8 mouse cellular contexts compared by ENCODE assay signal in the genomic region with DNA sequence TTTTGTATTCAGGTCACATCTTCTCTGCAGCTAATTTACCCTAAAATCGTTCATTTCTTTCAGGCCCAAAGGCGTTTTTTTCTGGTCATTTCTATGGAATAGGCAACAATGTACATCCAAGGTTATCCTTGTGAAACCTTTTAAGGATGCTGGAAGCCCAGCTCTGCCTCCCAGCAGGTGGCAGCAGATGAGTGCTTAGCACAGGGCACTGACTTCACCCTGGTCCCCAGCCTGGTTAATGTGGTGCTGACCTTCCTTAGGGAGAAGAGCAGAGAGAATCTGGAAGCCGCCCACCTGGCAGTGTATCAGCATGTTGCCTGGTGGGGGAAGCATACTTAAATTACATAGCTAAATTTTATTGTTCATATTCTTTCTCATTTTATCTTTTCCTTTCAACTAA. TPM values are rescaled to one million over a fixed set of nuclear protein-coding genes. Genes with fewer than 3 reads are reported as not detected.
DNase-seq lines count a peak whose midpoint lies in the region; ATAC-seq and TF ChIP-seq lines count a peak whose summit lies in the region.

No protein-coding gene starts in this region.

- H3K9me3 ChIP-seq in hindbrain, embryonic 14.5 days (ENCODE audit: control insufficient read depth, low read length), result no peaks in the 10 kb centered on the region
- no peaks in the 10 kb centered on the region for H3K9me3 ChIP-seq in hindbrain, embryonic 13.5 days
- H3K9me3 ChIP-seq in embryonic facial prominence, embryonic 10.5 days, result no peaks in the 10 kb centered on the region
- no peaks in the 10 kb centered on the region for H3K9me3 ChIP-seq in hindbrain, postnatal 0 days (ENCODE audit: low read length)

- no peak overlapping the region for H3K9ac ChIP-seq in hindbrain, embryonic 14.5 days
- no peak overlapping the region for H3K9ac ChIP-seq in hindbrain, embryonic 13.5 days
- H3K9ac ChIP-seq in hindbrain, postnatal 0 days (replicated peaks; ENCODE audit: low read length), result no peak overlapping the region

- peak; percentile 72 for DNase-seq in hindbrain, embryonic 14.5 days (ENCODE audit: low spot score)
- DNase-seq in adrenal gland, adult 18-20 months (ENCODE audit: low spot score in 2 of 2), result peak; percentile 61 to 67
- DNase-seq in embryonic facial prominence, embryonic 10.5 days (ENCODE audit: low spot score), result peak; percentile 66
- peak; percentile 85 for DNase-seq in hindbrain, postnatal 0 days (ENCODE audit: low spot score)
- peak; percentile 70 for DNase-seq in left cerebral cortex, postnatal 4 days
- peak; percentile 77 for DNase-seq in retina, postnatal 1 day
- DNase-seq in urinary bladder, postnatal 4 days (ENCODE audit: low spot score in 2 of 2), result peak; percentile 58 to 74

- no peak overlapping the region for H3K4me3 ChIP-seq in hindbrain, embryonic 14.5 days (replicated peaks; ENCODE audit: low read length)
- H3K4me3 ChIP-seq in hindbrain, embryonic 13.5 days, result no peak overlapping the region
- no peak overlapping the region for H3K4me3 ChIP-seq in embryonic facial prominence, embryonic 10.5 days
- no peak overlapping the region for H3K4me3 ChIP-seq in hindbrain, postnatal 0 days (ENCODE audit: low read length)

- no peak overlapping the region for H3K27ac ChIP-seq in hindbrain, embryonic 14.5 days
- no peak overlapping the region for H3K27ac ChIP-seq in hindbrain, embryonic 13.5 days
- no peak overlapping the region for H3K27ac ChIP-seq in embryonic facial prominence, embryonic 10.5 days (replicated peaks)
- H3K27ac ChIP-seq in hindbrain, postnatal 0 days, result no peak overlapping the region

- no peak for ATAC-seq in hindbrain, embryonic 14.5 days (ENCODE audit: low FRiP score)
- no peak for ATAC-seq in hindbrain, embryonic 13.5 days (ENCODE audit: low FRiP score)
- ATAC-seq in hindbrain, postnatal 0 days, result no peak

- peaks cover 18% of the 10 kb centered on the region for H3K4me1 ChIP-seq in hindbrain, embryonic 14.5 days (replicated peaks; ENCODE audit: control insufficient read depth, insufficient read depth, low read length)
- peaks cover 21% of the 10 kb centered on the region for H3K4me1 ChIP-seq in hindbrain, embryonic 13.5 days (replicated peaks)
- H3K4me1 ChIP-seq in embryonic facial prominence, embryonic 10.5 days, result peaks cover 23% of the 10 kb centered on the region
- peaks cover 11% of the 10 kb centered on the region for H3K4me1 ChIP-seq in hindbrain, postnatal 0 days (ENCODE audit: insufficient read depth, low read length)

- intact Hi-C loops in left cerebral cortex, postnatal 4 days (cut with DNase I), result loop anchor here (5.0 to 10.0 kb wide), 3 partner anchors 97 to 1053 kb away; a partner anchor contains a TSS

- TF ChIP-seq CTCF in hindbrain, postnatal 0 days (IDR thresholded peaks at IDR 0.05; ENCODE audit: low read depth), result peak; percentile 87

- no peak overlapping the region for H3K4me2 ChIP-seq in hindbrain, embryonic 14.5 days (replicated peaks)
- H3K4me2 ChIP-seq in hindbrain, embryonic 13.5 days, result no peak overlapping the region
- no peak overlapping the region for H3K4me2 ChIP-seq in hindbrain, postnatal 0 days (ENCODE audit: low read depth, low read length)

- no peaks in the 10 kb centered on the region for H3K27me3 ChIP-seq in hindbrain, embryonic 14.5 days (ENCODE audit: control insufficient read depth, insufficient read depth, low read length)
- H3K27me3 ChIP-seq in hindbrain, embryonic 13.5 days, result no peaks in the 10 kb centered on the region
- no peaks in the 10 kb centered on the region for H3K27me3 ChIP-seq in embryonic facial prominence, embryonic 10.5 days (replicated peaks; ENCODE audit: low read depth, poor library complexity, severe bottlenecking)
- H3K27me3 ChIP-seq in hindbrain, postnatal 0 days (ENCODE audit: insufficient read depth, low read length), result no peaks in the 10 kb centered on the region

- H3K36me3 ChIP-seq in hindbrain, embryonic 14.5 days (replicated peaks; ENCODE audit: control insufficient read depth, insufficient read depth), result no peaks in the 10 kb centered on the region
- H3K36me3 ChIP-seq in hindbrain, embryonic 13.5 days, result no peaks in the 10 kb centered on the region
- no peaks in the 10 kb centered on the region for H3K36me3 ChIP-seq in embryonic facial prominence, embryonic 10.5 days (replicated peaks)
- no peaks in the 10 kb centered on the region for H3K36me3 ChIP-seq in hindbrain, postnatal 0 days (ENCODE audit: insufficient read depth, low read length)

- WGBS in hindbrain, embryonic 14.5 days, result 29% methylated on average over 3 of the region's 3 CpGs
- WGBS in hindbrain, embryonic 13.5 days, result 36% methylated on average over 3 of the region's 3 CpGs
- WGBS in embryonic facial prominence, embryonic 10.5 days, result 54% methylated on average over 3 of the region's 3 CpGs
- 26% methylated on average over 3 of the region's 3 CpGs for WGBS in hindbrain, postnatal 0 days

RNA-seq across cellular contexts. Expression of a gene that starts 3.0 kb away (rescaled TPM):
- 15.6 and 15.9 TPM in 2 replicates for polyA plus RNA-seq in hindbrain, embryonic 14.5 days (2014; fragmentation: Nextera tagmentation; extraction: Ambion mirVana)
- polyA plus RNA-seq in hindbrain, embryonic 13.5 days (2015; fragmentation: Nextera tagmentation; extraction: Ambion mirVana), result 19.7 and 19.9 TPM in 2 replicates
- 10 to 100 TPM; 34.1 to 41.7 TPM for total RNA-seq in adrenal gland, adult 18-20 months (2021)
- 8.0 and 9.6 TPM in 2 replicates for polyA plus RNA-seq in embryonic facial prominence, embryonic 10.5 days (2016; fragmentation: Nextera tagmentation; extraction: Ambion mirVana)
- 6.8 and 7.9 TPM in 2 replicates for total RNA-seq in hindbrain, postnatal 0 days (2014; rRNA removed)
- polyA plus RNA-seq in hindbrain, postnatal 0 days (2015; fragmentation: Nextera tagmentation; extraction: Ambion mirVana), result 11.5 and 12.9 TPM in 2 replicates
- total RNA-seq in left cerebral cortex, postnatal 4 days (2021), result 10 to 100 TPM; 21.0 to 23.6 TPM

RNA-seq across cellular contexts. Expression of a gene that starts 49.4 kb away (rescaled TPM):
- not detected in 2 replicates for polyA plus RNA-seq in hindbrain, embryonic 14.5 days (2014; fragmentation: Nextera tagmentation; extraction: Ambion mirVana)
- polyA plus RNA-seq in hindbrain, embryonic 13.5 days (2015; fragmentation: Nextera tagmentation; extraction: Ambion mirVana), result not detected in 2 replicates
- not detected for total RNA-seq in adrenal gland, adult 18-20 months (2021)
- polyA plus RNA-seq in embryonic facial prominence, embryonic 10.5 days (2016; fragmentation: Nextera tagmentation; extraction: Ambion mirVana), result not detected in 2 replicates
- not detected in 2 replicates for total RNA-seq in hindbrain, postnatal 0 days (2014; rRNA removed)
- 0.25 TPM in 1 of 2 replicates, not detected in the other for polyA plus RNA-seq in hindbrain, postnatal 0 days (2015; fragmentation: Nextera tagmentation; extraction: Ambion mirVana)
- not detected for total RNA-seq in left cerebral cortex, postnatal 4 days (2021)
